Mouse (Mus musculus) MEL (cell line): ENCODE results near the gene Vasn. TPM values are rescaled to one million over a fixed set of nuclear protein-coding genes. Genes with fewer than 3 reads are reported as not detected.

Experiments used
- DNase-seq: peaks from one replicate; pipeline ENCODE4 v3.0.0; 2011; ENCODE audit warnings: low read depth, low spot score
- H3K27ac ChIP-seq: 2 replicates; pipeline ENCODE4 v1.5.1; 2012; ENCODE audit warnings: low read depth, mild to moderate bottlenecking, control low read depth, low read length, moderate library complexity; ENCODE audit not compliant: control insufficient read depth
- H3K27me3 ChIP-seq, 2 experiments: fragments of 150-350 bp in 1 of 2; sonication (generic) in 1 of 2; 2 replicates each; pipeline ENCODE4 v1.6.1; 2012; ENCODE audit warnings: low read length in 2 of 2, mild to moderate bottlenecking in 2 of 2, improper control_type of control experiment in 1 of 2, moderate library complexity in 1 of 2; ENCODE audit not compliant: insufficient read depth in 2 of 2, control insufficient read depth in 1 of 2
- H3K36me3 ChIP-seq, 2 experiments: 2 replicates each; pipeline ENCODE4 v1.6.1; 2012 to 2014; ENCODE audit warnings: low read length in 2 of 2, improper control_type of control experiment in 1 of 2, inconsistent platforms in 1 of 2, mild to moderate bottlenecking in 1 of 2; ENCODE audit not compliant: insufficient read depth in 2 of 2, control insufficient read depth in 1 of 2
- H3K4me1 ChIP-seq, 2 experiments: fragments of 150-350 bp in 1 of 2; sonication (generic) in 1 of 2; 2 replicates each; pipeline ENCODE4 v1.6.1; 2012; ENCODE audit warnings: low read length in 2 of 2, improper control_type of control experiment in 1 of 2, mild to moderate bottlenecking in 1 of 2; ENCODE audit not compliant: insufficient read depth in 2 of 2, control insufficient read depth in 1 of 2
- H3K4me3 ChIP-seq, 2 experiments: fragments of 150-350 bp in 1 of 2; sonication (generic) in 1 of 2; 2 replicates each; pipeline ENCODE4 v1.5.1; 2012; ENCODE audit warnings: low read depth in 2 of 2, low read length in 2 of 2, mild to moderate bottlenecking in 2 of 2, moderate library complexity in 2 of 2, control low read depth in 1 of 2, improper control_type of control experiment in 1 of 2; ENCODE audit not compliant: control insufficient read depth in 1 of 2, insufficient read depth in 1 of 2
- H3K79me2 ChIP-seq: 2 replicates; pipeline ENCODE4 v1.6.1; 2012; ENCODE audit warnings: mild to moderate bottlenecking, low read length, moderate library complexity; ENCODE audit not compliant: control insufficient read depth, poor library complexity, insufficient read depth
- H3K9ac ChIP-seq: 2 replicates; pipeline ENCODE4 v1.6.1; 2012; ENCODE audit warnings: low read depth, mild to moderate bottlenecking, control low read depth, low read length, moderate library complexity; ENCODE audit not compliant: control insufficient read depth, poor library complexity, severe bottlenecking
- H3K9me3 ChIP-seq: fragments of 150-350 bp; sonication (generic); replicated peaks from 2 replicates; pipeline ENCODE4 v1.6.1; 2012; ENCODE audit warnings: mild to moderate bottlenecking, low read length, improper control_type of control experiment, moderate library complexity; ENCODE audit not compliant: insufficient read depth
- BHLHE40 ChIP-seq: IDR thresholded peaks from 2 replicates; pipeline ENCODE4 v1.6.1; 2012; ENCODE audit warnings: low read depth, mild to moderate bottlenecking, inconsistent platforms, low read length, improper control_type of control experiment, borderline replicate concordance
- CHD1 ChIP-seq: IDR thresholded peaks from 2 replicates; pipeline ENCODE4 v1.6.1; 2012; ENCODE audit warnings: low read depth, mild to moderate bottlenecking, inconsistent platforms, low read length, improper control_type of control experiment
- CHD2 ChIP-seq: IDR thresholded peaks from 2 replicates; pipeline ENCODE4 v1.6.1; 2011; ENCODE audit warnings: low read length, improper control_type of control experiment
- CTCF ChIP-seq, 3 experiments: IDR thresholded peaks in 2 of 3; conservative IDR thresholded peaks in 1 of 3; 2 replicates each; pipeline ENCODE4 v1.5.1; 2011 to 2012; ENCODE audit warnings: low read length in 3 of 3, low read depth in 2 of 3, mild to moderate bottlenecking in 2 of 3, improper control_type of control experiment in 1 of 3, inconsistent platforms in 1 of 3, mixed read lengths in 1 of 3, moderate library complexity in 1 of 3; ENCODE audit not compliant: control insufficient read depth in 1 of 3, insufficient read depth in 1 of 3, poor library complexity in 1 of 3, severe bottlenecking in 1 of 3
- E2F4 ChIP-seq: IDR thresholded peaks from 2 replicates; pipeline ENCODE4 v1.6.1; 2011; ENCODE audit warnings: low read depth, low read length, improper control_type of control experiment, borderline replicate concordance
- EP300 ChIP-seq, 2 experiments: IDR thresholded peaks; 2 replicates each; pipeline ENCODE4 v1.6.1; 2011; ENCODE audit warnings: improper control_type of control experiment in 2 of 2, low read length in 2 of 2, low read depth in 1 of 2, mild to moderate bottlenecking in 1 of 2
- GABPA ChIP-seq: IDR thresholded peaks from 2 replicates; pipeline ENCODE4 v1.6.1; 2012; ENCODE audit warnings: low read depth, mild to moderate bottlenecking, inconsistent platforms, low read length, improper control_type of control experiment, moderate library complexity
- GATA1 ChIP-seq: IDR thresholded peaks from 2 replicates; pipeline ENCODE4 v1.6.1; 2011; ENCODE audit warnings: low read depth, low read length, improper control_type of control experiment
- HCFC1 ChIP-seq: IDR thresholded peaks from 2 replicates; pipeline ENCODE4 v1.6.1; 2012; ENCODE audit warnings: low read depth, mild to moderate bottlenecking, inconsistent platforms, low read length, improper control_type of control experiment, moderate library complexity
- JUND ChIP-seq: IDR thresholded peaks from 2 replicates; pipeline ENCODE4 v1.6.1; 2011; ENCODE audit warnings: low read depth, mild to moderate bottlenecking, improper control_type of control experiment, low read length
- KAT2A ChIP-seq: conservative IDR thresholded peaks from 2 replicates; pipeline ENCODE4 v1.6.1; 2012; ENCODE audit warnings: low read depth, low read length, improper control_type of control experiment, inconsistent platforms
- MAFK ChIP-seq: IDR thresholded peaks from 2 replicates; pipeline ENCODE4 v1.6.1; 2011; ENCODE audit warnings: low read depth, mild to moderate bottlenecking, low read length, improper control_type of control experiment, borderline replicate concordance
- MAX ChIP-seq: IDR thresholded peaks from 2 replicates; pipeline ENCODE4 v1.6.1; 2011; ENCODE audit warnings: low read length, improper control_type of control experiment
- MAZ ChIP-seq: IDR thresholded peaks from 2 replicates; pipeline ENCODE4 v1.6.1; 2012; ENCODE audit warnings: low read depth, mild to moderate bottlenecking, inconsistent platforms, low read length, improper control_type of control experiment
- MEF2A ChIP-seq: IDR thresholded peaks from 2 replicates; pipeline ENCODE4 v1.6.1; 2014; ENCODE audit warnings: low read depth, mild to moderate bottlenecking, inconsistent platforms, low read length, improper control_type of control experiment; ENCODE audit not compliant: poor library complexity, insufficient replicate concordance, severe bottlenecking; ENCODE audit errors: extremely low read depth
- MXI1 ChIP-seq: IDR thresholded peaks from 2 replicates; pipeline ENCODE4 v1.6.1; 2011; ENCODE audit warnings: mild to moderate bottlenecking, low read depth, low read length, improper control_type of control experiment
- MYB ChIP-seq: IDR thresholded peaks from 2 replicates; pipeline ENCODE4 v1.6.1; 2011; ENCODE audit warnings: mild to moderate bottlenecking, low read depth, low read length, improper control_type of control experiment
- MYC ChIP-seq: IDR thresholded peaks from 2 replicates; pipeline ENCODE4 v1.6.1; 2011; ENCODE audit warnings: low read depth, mild to moderate bottlenecking, low read length, improper control_type of control experiment, moderate library complexity
- NELFE ChIP-seq: IDR thresholded peaks from 2 replicates; pipeline ENCODE4 v1.6.1; 2011; ENCODE audit warnings: low read depth, low read length, improper control_type of control experiment
- NRF1 ChIP-seq: IDR thresholded peaks from 2 replicates; pipeline ENCODE4 v1.6.1; 2014; ENCODE audit warnings: low read depth, mild to moderate bottlenecking, inconsistent platforms, low read length, improper control_type of control experiment, moderate library complexity; ENCODE audit not compliant: poor library complexity, insufficient read depth, severe bottlenecking
- POLR2A ChIP-seq, 2 experiments: IDR thresholded peaks; 2 replicates each; pipeline ENCODE4 v1.6.1; 2011 to 2012; ENCODE audit warnings: low read length in 2 of 2, mild to moderate bottlenecking in 2 of 2, control low read depth in 1 of 2, improper control_type of control experiment in 1 of 2, low read depth in 1 of 2, moderate library complexity in 1 of 2; ENCODE audit not compliant: control insufficient read depth in 1 of 2, insufficient read depth in 1 of 2, poor library complexity in 1 of 2
- POLR2AphosphoS5 ChIP-seq: IDR thresholded peaks from 2 replicates; pipeline ENCODE4 v1.6.1; 2012; ENCODE audit warnings: low read depth, borderline replicate concordance, mild to moderate bottlenecking, inconsistent platforms, low read length, moderate library complexity, mixed read lengths
- RAD21 ChIP-seq: IDR thresholded peaks from 2 replicates; pipeline ENCODE4 v1.6.1; 2011; ENCODE audit warnings: mild to moderate bottlenecking, low read depth, low read length, improper control_type of control experiment
- SIN3A ChIP-seq: IDR thresholded peaks from 2 replicates; pipeline ENCODE4 v1.6.1; 2012; ENCODE audit warnings: low read length, improper control_type of control experiment, inconsistent platforms
- TAL1 ChIP-seq: IDR thresholded peaks from 2 replicates; pipeline ENCODE4 v1.6.1; 2012; ENCODE audit warnings: mild to moderate bottlenecking, inconsistent platforms, low read length, moderate library complexity, mixed read lengths
- TCF12 ChIP-seq: IDR thresholded peaks from 2 replicates; pipeline ENCODE4 v1.6.1; 2014; ENCODE audit warnings: low read depth, mild to moderate bottlenecking, inconsistent platforms, low read length, improper control_type of control experiment, moderate library complexity
- UBTF ChIP-seq: IDR thresholded peaks from 2 replicates; pipeline ENCODE4 v1.6.1; 2012; ENCODE audit warnings: low read depth, mild to moderate bottlenecking, inconsistent platforms, low read length, improper control_type of control experiment, moderate library complexity, borderline replicate concordance; ENCODE audit not compliant: insufficient read depth
- USF2 ChIP-seq, 2 experiments: IDR thresholded peaks; 2 replicates each; pipeline ENCODE4 v1.6.1; 2011 to 2012; ENCODE audit warnings: improper control_type of control experiment in 2 of 2, low read length in 2 of 2, borderline replicate concordance in 1 of 2, inconsistent platforms in 1 of 2, low read depth in 1 of 2, mild to moderate bottlenecking in 1 of 2; ENCODE audit not compliant: insufficient read depth in 1 of 2
- ZC3H11A ChIP-seq: IDR thresholded peaks from 2 replicates; pipeline ENCODE4 v1.6.1; 2012; ENCODE audit warnings: low read depth, mild to moderate bottlenecking, inconsistent platforms, low read length, improper control_type of control experiment
- ZKSCAN1 ChIP-seq: IDR thresholded peaks from 2 replicates; pipeline ENCODE4 v1.6.1; 2012; ENCODE audit warnings: low read depth, mild to moderate bottlenecking, inconsistent platforms, low read length, improper control_type of control experiment, moderate library complexity
- ZMIZ1 ChIP-seq: IDR thresholded peaks from 2 replicates; pipeline ENCODE4 v1.6.1; 2012; ENCODE audit warnings: low read depth, mild to moderate bottlenecking, inconsistent platforms, low read length, improper control_type of control experiment, moderate library complexity
- polyA plus RNA-seq, 2 experiments: library from polyadenylated mRNA; stranded (reverse) in 1 of 2; unstranded in 1 of 2; fragments of >175 nt in 1 of 2; fragments of >200 nt in 1 of 2; gene quantifications; 2 replicates each; pipeline versions ENCODE4 v1.2.1 to v1.2.4; 2012; ENCODE audit warnings: low replicate concordance in 2 of 2, low read depth in 1 of 2; ENCODE audit not compliant: insufficient read length in 2 of 2, insufficient read depth in 1 of 2, missing spikeins in 1 of 2
- total RNA-seq: library from RNA; depleted of rRNA; stranded (reverse); fragments of 300-350 nt; gene quantifications from 2 replicates; pipeline ENCODE4 v1.2.3, GENCODE M21; 2012

Gene Vasn
- total and polyA plus RNA-seq, 3 experiments = 0.19 to 3.1 TPM; not detected in 1

DNA sequence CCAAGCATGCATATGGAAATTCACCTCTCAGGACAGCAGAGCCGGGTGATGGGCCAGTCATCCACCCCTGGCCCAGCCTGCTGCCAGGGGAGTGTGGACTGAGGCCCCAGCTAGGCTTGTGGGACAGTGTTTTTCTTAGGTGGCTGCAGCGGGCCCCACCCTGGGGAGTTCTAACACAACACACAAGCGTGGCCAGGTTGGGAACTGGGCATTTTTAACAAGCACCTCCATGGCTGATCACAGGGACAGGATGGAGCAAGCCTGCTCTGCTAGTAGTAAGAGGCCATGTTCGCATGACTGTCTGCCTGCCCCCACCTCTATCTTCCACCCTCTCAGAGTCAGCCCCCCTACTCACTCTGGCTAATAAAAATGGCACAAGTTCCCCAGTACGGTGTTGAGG lies 41.7 kb upstream of the Vasn start:
- TF ChIP-seq ZC3H11A (no peak), NRF1 (no peak), TAL1 (no peak), ZMIZ1 (no peak), UBTF (no peak), POLR2A (IDR thresholded peaks at IDR 0.05; ENCODE audit: control insufficient read depth in 1 of 2, insufficient read depth in 1 of 2, low read depth in 1 of 2, low read length in 2 of 2, poor library complexity in 1 of 2) (no peak), TCF12 (no peak), JUND (no peak), MAX (no peak), KAT2A (no peak), MXI1 (no peak), RAD21 (no peak), CHD2 (no peak), USF2 (IDR thresholded peaks at IDR 0.05; ENCODE audit: borderline replicate concordance in 1 of 2, insufficient read depth in 1 of 2, low read depth in 1 of 2, low read length in 2 of 2) (no peak), ZKSCAN1 (no peak), MAZ (no peak), NELFE (no peak), CHD1 (no peak), E2F4 (no peak), MYC (no peak)
- DNase-seq = no peak
- H3K4me3 ChIP-seq = no peak overlapping the region
- H3K9ac ChIP-seq = no peak overlapping the region
- H3K36me3 ChIP-seq = no peaks in the 10 kb centered on the region
- H3K27me3 ChIP-seq = 0 out of 4 replicates have a peak, but pooled peaks cover 0 to 3% of the 10 kb centered on the region in 2 experiments
- no peaks in the 10 kb centered on the region for H3K9me3 ChIP-seq
- no peaks in the 10 kb centered on the region for H3K79me2 ChIP-seq
- H3K27ac ChIP-seq = no peak overlapping the region
- H3K4me1 ChIP-seq = no peaks in the 10 kb centered on the region; a peak in 2 of 4 replicates

DNA sequence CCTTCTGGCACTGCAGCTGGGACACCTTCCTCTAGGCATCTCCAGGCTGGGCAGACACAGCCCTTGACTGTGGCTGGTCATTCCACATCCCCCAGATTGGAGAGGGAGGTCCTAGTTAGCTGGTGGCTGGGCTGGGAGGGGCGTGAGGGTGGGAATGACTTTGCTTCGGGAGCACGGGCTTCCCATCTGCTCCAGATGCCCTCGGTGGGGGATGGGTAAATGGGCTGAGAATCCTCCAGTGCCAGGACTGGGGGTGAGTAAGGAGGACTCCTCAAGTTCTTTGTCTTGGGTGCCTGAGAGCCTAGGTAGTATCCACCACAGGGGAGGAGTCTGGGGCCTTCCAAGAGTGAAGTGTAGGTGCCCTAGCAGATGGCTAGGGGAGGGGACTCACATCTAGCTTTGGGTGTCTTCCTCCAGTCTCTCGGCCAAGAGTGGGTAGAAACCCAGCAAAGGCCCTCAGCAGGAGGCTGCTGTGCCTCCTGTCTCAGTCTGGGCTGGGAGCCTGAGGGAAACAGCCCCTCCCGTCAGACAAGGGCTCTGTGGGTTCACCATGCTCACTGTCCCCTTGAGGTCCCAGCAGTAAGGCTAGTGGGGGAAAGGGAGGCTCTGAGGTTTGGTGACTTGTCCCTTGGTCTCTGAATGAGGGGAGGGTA lies 40.7 kb upstream of the Vasn start:
- Histone ChIP-seq H3K9me3 (no peaks in the 10 kb centered on the region), H3K4me3 (no peak overlapping the region), H3K27ac (no peak overlapping the region), H3K27me3 (0 out of 4 replicates have a peak, but pooled peaks cover 0 to 3% of the 10 kb centered on the region in 2 experiments), H3K4me1 (no peaks in the 10 kb centered on the region; a peak in 1 of 4 replicates), H3K9ac (no peak overlapping the region), H3K36me3 (no peaks in the 10 kb centered on the region), H3K79me2 (no peaks in the 10 kb centered on the region)
- no peak for DNase-seq
- TF ChIP-seq GABPA (no peak), UBTF (no peak), POLR2AphosphoS5 (no peak), GATA1 (no peak), BHLHE40 (no peak), EP300 (IDR thresholded peaks at IDR 0.05; ENCODE audit: low read depth in 1 of 2, low read length in 2 of 2) (no peak), E2F4 (no peak), HCFC1 (no peak), MAFK (no peak), TCF12 (no peak), USF2 (IDR thresholded peaks at IDR 0.05; ENCODE audit: borderline replicate concordance in 1 of 2, insufficient read depth in 1 of 2, low read depth in 1 of 2, low read length in 2 of 2) (no peak), MYB (no peak), ZKSCAN1 (no peak), CHD2 (no peak), MEF2A (no peak), CTCF (IDR thresholded peaks at IDR 0.05 in 2 of 3, conservative IDR thresholded peaks at IDR 0.05 in 1 of 3; ENCODE audit: control insufficient read depth in 1 of 3, insufficient read depth in 1 of 3, low read depth in 2 of 3, low read length in 3 of 3, poor library complexity in 1 of 3, severe bottlenecking in 1 of 3) (no peak), SIN3A (no peak), TAL1 (no peak)
